Mouse (Mus musculus): ENCODE data around the gene Zmym5.
"Not testable (repeated sequence)": the region's sequence is repeated elsewhere in the genome, so short reads cannot be mapped to it uniquely, and the experiment has no call there.

Gene Zmym5

DNA sequence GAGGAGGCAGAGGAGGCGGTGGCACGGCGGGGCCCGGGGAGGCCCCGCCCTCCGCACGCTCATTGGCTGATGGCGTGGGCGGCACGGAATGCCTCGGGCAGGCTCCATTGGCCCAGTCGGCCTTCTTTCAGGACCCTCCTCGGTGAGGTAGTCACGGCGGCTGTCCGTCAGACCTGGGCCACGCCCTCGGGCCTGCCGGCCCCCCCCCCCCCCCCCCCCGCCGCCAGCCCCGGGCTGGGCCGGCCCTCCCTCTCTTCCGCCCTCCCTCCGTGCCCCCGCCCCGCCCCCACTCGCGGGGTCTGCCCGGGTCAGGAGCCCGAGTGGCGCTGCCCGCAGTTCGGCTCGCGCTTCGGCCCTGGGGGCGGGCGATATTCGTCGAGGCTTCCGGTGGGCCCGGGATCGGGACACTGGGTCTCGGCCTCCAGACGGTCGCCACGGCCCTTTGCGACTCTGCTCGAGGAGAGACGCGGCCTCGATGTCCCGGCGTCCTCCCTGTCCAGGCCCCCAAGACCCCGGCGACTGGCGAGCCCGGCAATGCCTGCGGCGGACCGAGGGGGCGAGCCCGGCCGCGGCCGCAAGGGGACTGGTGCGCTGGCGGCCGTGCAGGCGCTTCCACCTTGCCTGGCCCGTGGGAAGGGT, at the start of gene Zmym5:
TSS of gene Zmym5 (minus strand) at position 16 of the 639 bp plus-strand sequence.
- peak; percentile 89 to 93 for DNase-seq (ENCODE audit: low spot score in 2 of 2)

DNA sequence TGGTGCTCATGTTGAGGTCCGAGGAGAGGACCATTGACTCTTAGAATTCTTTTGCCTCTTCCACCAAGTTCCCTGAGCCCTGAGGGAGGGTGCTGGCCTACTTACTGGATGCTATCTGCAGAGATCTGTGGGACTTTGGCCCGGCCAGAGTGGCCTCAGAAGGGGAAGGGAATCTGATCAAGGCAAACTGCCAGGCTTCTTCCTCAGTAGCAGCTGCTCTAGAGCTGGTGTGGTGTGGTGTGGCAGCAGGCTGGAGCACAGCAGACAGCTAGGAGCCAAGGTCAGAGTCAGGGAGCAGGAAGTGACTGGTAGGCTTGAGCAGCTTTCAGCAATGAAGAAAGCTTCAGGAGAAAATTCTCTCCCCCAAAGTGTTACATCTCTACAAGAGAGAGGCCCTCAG, 38.2 kb upstream of the Zmym5 start:
- no peak for DNase-seq (ENCODE audit: low spot score in 2 of 2)

DNA sequence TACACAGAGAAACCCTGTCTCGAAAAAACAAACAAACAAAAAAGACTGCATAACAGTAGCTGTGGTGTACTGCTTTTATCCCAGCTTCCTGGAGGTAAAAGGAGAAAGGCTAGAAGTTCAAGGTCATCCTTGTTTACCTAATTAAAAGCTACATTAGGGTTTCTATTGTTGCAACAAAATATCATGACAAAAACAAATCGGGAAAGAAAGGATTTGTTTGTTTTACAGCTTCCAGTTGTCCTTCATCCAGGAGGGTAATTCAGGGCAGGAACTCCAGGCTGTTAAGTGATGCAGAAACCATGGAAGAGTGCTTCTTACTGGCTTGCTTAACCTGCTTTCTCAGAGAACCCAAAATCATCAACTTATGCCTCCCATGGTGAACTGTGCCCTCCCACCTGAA, 36.8 kb upstream of the Zmym5 start:
- no peak for DNase-seq (ENCODE audit: low spot score in 2 of 2)

- no peak for DNase-seq (ENCODE audit: low spot score in 2 of 2)
Measured at GRCm38 (mm10) chr14:56844507-56844906, 33.0 kb upstream of the Zmym5 start.

DNA sequence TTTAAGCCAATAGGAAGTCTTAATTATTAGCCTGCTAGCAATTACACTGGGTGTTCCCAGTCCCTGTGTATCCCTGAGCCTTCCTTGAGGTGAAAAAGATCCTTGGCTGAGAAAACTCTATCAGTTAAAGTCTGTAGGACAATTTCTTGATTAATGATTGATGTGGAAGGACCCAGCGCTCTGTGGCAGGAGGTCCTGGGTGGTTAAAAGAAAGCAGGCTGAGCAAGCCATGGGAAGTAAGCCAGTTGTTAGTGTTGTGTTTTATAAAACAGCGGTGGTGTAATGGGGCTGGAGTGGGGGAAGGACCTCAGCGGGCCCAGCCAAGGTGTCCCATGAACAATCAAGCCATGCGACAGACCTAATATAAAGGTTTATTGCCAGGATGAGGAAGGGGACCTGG, 32.5 kb upstream of the Zmym5 start:
- DNase-seq (ENCODE audit: low spot score in 2 of 2): no peak

DNA sequence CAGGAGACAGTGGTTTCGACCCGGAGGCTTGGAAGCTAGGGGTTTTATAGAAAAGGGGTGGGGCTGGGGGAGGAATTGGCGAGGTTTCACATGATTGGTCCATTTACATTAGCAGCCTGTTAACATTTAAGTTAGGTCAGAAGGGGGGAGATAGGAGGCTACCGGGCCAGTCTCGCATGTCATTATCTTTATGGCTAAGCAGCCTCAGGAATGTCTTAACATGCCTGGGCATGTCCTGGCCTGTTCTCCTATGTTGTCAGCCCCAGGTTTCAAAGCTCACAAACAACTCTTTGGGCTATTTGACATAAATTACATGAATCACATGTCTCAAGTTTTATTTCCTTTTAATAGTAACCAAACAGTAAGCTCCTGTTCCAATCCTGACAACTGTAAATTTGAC, 23.1 kb upstream of the Zmym5 start:
- not testable (repeated sequence) for DNase-seq (ENCODE audit: low spot score in 2 of 2)

DNA sequence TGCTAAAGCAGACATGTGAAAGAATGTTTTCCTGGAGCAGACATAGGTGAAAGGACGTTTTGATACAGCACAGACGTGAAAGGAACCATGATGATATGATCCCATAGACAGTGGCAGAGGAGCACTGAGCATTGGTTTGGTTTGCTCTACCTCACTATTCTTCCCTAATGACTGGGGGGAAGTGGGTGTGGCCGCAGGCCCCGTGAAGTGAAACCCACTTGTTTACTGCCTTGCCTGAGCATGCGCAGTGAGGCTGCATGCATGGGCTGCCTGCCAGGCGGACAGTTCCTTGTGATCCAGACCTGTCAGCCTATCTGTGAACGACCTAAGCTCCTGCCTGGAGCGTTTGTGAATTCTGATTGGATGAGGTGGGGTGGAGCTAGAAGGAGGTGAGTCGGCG, 21.7 kb upstream of the Zmym5 start:
- DNase-seq (ENCODE audit: low spot score in 2 of 2): not testable (repeated sequence)

- DNase-seq (ENCODE audit: low spot score in 2 of 2): no peak
Measured at GRCm38 (mm10) chr14:56832563-56833113, 21.1 kb upstream of the Zmym5 start.

DNA sequence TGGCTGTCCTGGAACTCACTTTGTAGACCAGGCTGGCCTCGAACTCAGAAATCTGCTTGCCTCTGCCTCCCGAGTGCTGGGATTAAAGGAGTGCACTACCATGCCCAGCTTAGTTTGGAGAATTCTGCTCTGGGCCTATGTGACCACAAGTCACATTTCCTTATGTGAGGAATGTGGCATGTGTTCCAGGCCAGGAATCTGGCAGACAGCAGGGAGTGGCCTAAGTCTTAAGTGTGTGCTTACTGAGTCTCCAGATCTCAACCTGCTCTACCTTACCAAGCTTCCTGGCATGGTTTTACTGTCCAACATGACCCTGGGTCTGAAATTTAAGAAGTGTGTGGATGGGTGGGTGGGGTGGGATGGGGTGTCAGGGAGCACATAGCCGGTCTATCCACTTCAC, 20.6 kb upstream of the Zmym5 start:
- no peak for DNase-seq (ENCODE audit: low spot score in 2 of 2)

DNA sequence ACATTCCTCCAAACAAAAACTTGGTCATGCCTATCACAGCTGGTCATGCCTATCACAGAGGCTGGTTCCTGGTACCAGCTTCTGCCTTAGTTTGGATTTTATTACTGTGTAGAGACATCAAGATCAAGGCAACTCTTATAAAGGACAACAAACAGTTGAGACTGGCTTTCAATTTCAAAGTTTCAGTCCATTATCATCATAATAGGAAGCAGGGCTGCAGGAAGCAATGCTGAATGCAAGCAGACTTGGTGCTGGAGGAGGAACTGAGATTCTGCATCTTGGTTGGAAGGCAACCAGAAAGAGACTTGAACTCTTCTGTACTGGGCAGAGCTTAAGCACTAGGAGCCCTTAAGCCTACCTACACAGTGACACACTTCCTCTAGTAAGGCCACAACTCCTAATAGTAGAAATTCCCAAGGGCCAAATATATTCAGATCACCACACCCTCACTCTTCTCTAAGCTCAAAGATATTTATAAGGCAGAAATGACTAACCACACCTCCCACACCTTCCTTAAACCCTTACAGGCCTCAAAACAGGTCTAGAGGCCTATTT, 19.1 kb upstream of the Zmym5 start:
- DNase-seq (ENCODE audit: low spot score in 2 of 2): no peak

DNA sequence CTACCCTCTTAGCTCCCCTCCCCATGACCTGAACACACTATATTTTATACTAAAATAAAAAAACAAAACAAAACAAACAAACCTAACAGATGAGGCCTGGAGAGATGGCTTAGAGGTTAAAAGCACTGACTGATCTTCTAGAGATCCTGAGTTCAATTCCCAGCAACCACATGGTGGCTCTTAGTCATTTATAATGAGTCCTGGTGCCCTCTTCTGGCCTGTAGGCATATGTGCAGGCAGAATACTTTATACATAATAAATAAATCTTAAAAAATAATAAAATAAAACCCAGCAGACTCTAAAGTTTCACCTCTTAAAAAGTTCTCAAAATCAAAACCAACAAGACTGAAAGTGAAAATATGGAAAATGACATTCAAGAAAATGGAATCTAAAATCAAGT, 13.0 kb upstream of the Zmym5 start:
- DNase-seq (ENCODE audit: low spot score in 2 of 2): no peak

DNA sequence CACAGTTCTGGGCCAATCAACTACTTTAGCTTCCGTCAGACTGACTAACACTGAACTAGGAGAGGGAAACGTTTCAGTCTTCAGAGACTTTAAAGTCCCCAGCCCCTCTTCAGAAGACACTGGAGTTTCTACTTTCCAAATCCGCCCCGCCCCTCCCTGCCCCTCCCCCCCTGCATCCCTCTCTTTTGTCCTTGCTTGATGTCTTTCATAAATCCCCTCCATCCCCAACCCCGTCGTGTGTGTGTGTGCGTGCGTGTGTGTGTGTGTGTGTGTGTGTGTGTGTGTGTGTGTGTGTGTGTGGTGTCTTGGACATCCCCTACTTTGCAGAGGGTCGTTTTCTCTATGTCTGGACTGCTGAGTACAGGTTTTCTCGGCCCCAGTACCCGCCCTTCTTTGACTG, 6.1 kb upstream of the Zmym5 start:
- DNase-seq (ENCODE audit: low spot score in 2 of 2): no peak

- no peak for DNase-seq (ENCODE audit: low spot score in 2 of 2)
Measured at GRCm38 (mm10) chr14:56817131-56817530, 5.6 kb upstream of the Zmym5 start.

GRCm38 (mm10) chr14:56816541-56816940, 5.0 kb upstream of the Zmym5 start:
- no peak for DNase-seq (ENCODE audit: low spot score in 2 of 2)

- peak; percentile 73 to 75 for DNase-seq (ENCODE audit: low spot score in 2 of 2)
Measured at GRCm38 (mm10) chr14:56812520-56813036, 1.1 kb upstream of the Zmym5 start.

- peak; percentile 17 to 33 for DNase-seq (ENCODE audit: low spot score in 2 of 2)
Measured at GRCm38 (mm10) chr14:56810781-56811690, 480 bp downstream of the Zmym5 start.

- DNase-seq (ENCODE audit: low spot score in 2 of 2): peak in 1 of 2 experiments; percentile 35
Measured at GRCm38 (mm10) chr14:56793243-56793642, 18.3 kb downstream of the Zmym5 start.

DNA sequence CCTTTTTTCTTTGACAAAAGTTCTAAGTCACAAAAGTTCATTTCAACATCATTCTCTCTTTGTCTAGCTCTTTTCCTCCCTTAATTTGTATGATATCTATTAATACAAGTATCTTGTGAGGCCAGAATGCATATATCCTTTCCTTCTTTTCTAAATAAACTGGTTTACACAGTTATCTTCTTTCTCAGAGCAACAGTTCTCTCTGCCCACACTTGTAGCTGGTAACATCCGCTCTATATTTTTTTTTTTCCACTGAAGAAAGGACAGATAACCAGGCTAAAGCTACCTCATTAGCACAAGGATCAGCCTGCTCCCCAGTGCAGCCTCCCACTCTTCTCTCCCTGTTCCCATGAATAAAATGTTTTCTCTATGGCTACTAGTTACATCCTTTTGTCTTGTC, 26.9 kb downstream of the Zmym5 start:
- DNase-seq (ENCODE audit: low spot score in 2 of 2): no peak

DNA sequence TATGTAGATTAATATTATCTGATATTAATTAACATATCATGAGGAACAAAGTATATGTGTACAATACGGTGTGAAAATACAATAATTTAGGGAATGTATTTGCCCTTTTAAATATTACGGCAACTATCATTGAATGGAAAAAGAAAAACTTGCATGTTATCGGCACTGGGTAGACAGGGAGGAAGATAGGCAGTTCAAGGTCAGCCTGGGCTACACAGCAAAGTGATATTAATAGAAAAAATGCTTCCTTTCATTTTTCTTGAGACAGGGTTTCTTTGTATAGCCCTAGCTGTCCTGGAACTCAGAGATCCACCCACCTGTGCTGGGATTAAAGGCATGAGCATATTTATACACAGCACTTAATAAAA, 32.6 kb downstream of the Zmym5 start:
- no peak for DNase-seq (ENCODE audit: low spot score in 2 of 2)

- peak; percentile 94 to 96 for DNase-seq (ENCODE audit: low spot score in 2 of 2)
Measured at GRCm38 (mm10) chr14:56778200-56778932, 33.1 kb downstream of the Zmym5 start, which contains the start of gene Pspc1. TSS of gene Pspc1 (minus strand) at chr14:56778316.

DNA sequence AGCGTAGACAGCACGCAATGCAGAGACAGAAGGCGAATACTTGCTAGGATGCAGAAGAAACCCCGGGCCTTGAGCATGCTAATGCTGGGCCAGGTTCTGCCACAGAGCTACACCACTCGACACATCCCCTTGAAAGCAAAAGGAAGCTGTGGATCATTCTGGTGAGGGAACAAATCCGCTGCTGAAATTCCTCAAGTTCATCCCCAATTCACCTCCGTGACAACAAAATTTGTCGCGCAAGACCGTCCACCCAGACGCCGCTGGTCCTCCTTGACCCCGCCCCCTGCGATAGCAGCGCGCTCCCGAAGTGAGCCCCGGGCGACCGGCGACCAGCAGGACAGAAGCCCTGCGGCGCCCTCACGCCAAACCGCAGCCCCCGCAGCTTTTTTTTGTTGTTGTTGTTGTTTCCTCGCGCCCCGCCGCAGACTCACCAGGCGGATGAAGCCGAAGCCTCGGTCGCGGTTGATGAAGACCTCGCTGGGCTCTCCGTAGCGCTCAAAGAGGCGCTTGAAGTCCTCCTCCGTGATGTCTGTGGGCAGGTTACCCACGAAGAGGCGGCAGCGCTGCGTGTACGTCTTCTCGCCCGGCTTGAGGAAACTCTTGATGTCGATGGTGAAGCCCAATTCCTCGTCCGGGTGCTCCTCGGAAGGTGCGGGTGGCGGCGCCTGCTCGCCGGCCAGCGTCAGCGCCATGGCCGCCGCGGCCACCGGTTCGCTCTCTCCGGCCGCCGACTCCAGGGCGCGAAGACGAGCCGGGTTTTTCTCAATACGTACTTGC, 34.0 kb downstream of the Zmym5 start:
- DNase-seq (ENCODE audit: low spot score in 2 of 2): peak; percentile 42 to 68

All from frontal cortex, postnatal 10 days (tissue).